Mouse (Mus musculus): ENCODE results near the gene Gm5901.
"Not testable (repeated sequence)": the region's sequence is repeated elsewhere in the genome, so short reads cannot be mapped to it uniquely, and the experiment has no call there.

Gm5901 gene

DNA sequence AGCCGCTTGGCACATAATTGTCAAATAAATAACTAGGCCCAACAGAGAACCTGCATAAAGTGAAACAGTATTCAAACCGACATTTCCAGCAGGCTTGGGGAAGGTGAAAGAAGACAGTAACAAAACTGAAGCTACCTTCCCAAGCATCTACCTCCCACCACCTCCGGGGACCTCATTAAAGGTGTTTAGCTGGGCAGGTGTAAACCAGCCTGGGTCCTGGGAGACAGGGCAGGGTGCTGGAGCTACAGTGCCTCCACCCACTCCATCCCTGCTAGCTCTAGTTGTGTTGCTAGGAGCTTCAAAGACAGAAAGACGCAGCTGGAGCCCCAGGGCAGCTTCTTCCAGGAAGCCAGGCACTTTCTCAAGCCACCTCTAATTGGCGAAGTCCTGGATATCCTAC is 29.4 kb downstream of the Gm5901 start, which contains the start of gene Cnga4:
Cnga4 (plus strand) TSS at position 301 of the 400 bp plus-strand sequence.
- in situ Hi-C loops (cut with MboI) = no loop called here

GRCm38 (mm10) chr7:105406322-105406721 is 31.5 kb downstream of the Gm5901 start:
- in situ Hi-C loops (cut with MboI) = no loop called here

- in situ Hi-C loops (cut with MboI) = not testable (repeated sequence)
Measured at GRCm38 (mm10) chr7:105411874-105412632, 37.2 kb downstream of the Gm5901 start.

DNA sequence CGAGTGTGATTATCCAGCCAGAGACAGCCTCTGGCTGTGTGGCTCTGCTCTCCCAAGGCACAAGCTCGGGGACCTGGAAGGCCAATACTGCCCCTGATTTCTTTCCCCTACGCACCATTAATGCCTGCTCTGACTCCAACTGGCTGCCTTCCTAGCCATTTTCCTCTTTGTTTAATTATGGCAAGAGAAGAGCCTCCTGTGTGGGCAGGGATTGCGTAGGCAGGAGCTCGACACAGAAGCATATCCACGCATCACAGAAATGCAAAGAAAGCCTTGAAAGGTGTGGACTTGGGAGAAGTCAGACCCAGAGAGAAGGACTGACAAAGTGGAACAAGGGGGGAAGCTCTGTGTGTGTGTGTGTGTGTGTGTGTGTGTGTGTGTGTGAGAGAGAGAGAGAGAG is 39.5 kb downstream of the Gm5901 start:
- in situ Hi-C loops (cut with MboI) = no loop called here

- in situ Hi-C loops (cut with MboI) = no loop called here
Measured at GRCm38 (mm10) chr7:105416529-105416928, 41.7 kb downstream of the Gm5901 start.

GRCm38 (mm10) chr7:105418106-105418505 is 43.3 kb downstream of the Gm5901 start:
- in situ Hi-C loops (cut with MboI) = no loop called here

DNA sequence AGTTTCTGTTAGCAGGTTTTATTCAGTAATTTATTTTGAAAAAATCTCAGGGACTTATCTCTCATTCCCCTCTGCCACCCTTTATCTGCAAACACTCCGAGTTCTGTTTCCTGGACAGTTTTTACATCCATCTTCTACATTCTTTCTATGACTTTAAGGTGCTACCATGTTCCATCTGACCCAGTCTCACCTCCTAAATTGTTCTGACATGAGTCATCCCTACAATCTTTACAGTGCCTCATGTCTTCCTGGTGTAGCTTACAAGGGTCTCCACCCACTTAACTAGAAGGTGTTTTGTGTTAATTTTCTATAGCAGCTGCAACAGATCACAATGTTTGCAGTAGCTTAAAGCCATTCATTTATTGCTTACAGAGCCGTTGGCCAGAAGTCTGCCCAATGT is 46.1 kb downstream of the Gm5901 start:
- in situ Hi-C loops (cut with MboI) = no loop called here

GRCm38 (mm10) chr7:105424368-105424767 is 49.5 kb downstream of the Gm5901 start:
- in situ Hi-C loops (cut with MboI) = no loop called here

GRCm38 (mm10) chr7:105425424-105426043 is 50.7 kb downstream of the Gm5901 start, which contains the start of gene Cckbr:
Gene Cckbr, plus strand, starts transcription at chr7:105425731.
- in situ Hi-C loops (cut with MboI) = no loop called here

DNA sequence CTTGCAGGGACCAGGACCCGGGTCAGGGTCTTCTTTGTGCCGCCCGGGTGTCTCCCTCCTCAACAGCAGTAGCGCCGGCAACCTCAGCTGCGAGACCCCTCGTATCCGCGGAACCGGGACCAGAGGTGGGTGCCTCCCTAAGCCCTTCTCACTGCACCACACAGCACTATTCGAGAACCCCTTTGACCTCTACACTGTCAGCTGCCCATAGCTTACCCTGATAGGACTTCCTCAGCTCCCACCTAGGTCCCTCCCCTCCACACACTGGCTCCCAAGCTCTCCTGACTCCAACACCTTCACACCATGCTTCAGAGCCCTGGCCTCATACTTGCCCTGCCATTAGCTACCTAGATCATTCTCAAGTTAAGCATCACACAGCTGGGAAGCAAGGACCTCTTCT is 51.2 kb downstream of the Gm5901 start:
- in situ Hi-C loops (cut with MboI) = no loop called here
